Mouse (Mus musculus): ENCODE results near the gene Creb5. TPM values are rescaled to one million over a fixed set of nuclear protein-coding genes. Genes with fewer than 3 reads are reported as not detected.

The Creb5 gene
- polyA plus RNA-seq, 2 experiments = 20.0 to 46.1 TPM

GRCm38 (mm10) chr6:53688762-53689477 is 401.9 kb downstream of the Creb5 start:
- Histone ChIP-seq H3K9ac (ENCODE audit: low read depth, low read length, severe bottlenecking) (no peak overlapping the region), H3K4me1 (ENCODE audit: control insufficient read depth, insufficient read depth, low read length) (peaks cover 37% of the 10 kb centered on the region), H3K4me2 (replicated peaks; ENCODE audit: low read depth, low read length, severe bottlenecking) (no peak overlapping the region), H3K36me3 (ENCODE audit: control insufficient read depth, insufficient read depth, low read length) (peaks cover 33% of the 10 kb centered on the region), H3K27me3 (ENCODE audit: control insufficient read depth, insufficient read depth, low read length) (no peaks in the 10 kb centered on the region), H3K4me3 (replicated peaks; ENCODE audit: low read length) (no peak overlapping the region), H3K9me3 (ENCODE audit: control insufficient read depth, low read length) (no peaks in the 10 kb centered on the region), H3K27ac (replicated peaks; ENCODE audit: low read depth, low read length) (peak overlapping the region; percentile 61)
- peak; percentile 67 for DNase-seq (ENCODE audit: low spot score)
- ATAC-seq (ENCODE audit: low FRiP score, low read depth) = peak; percentile 53; the same call in 1 of the 2 replicates
- no peak for TF ChIP-seq POLR2A (IDR thresholded peaks at IDR 0.05; ENCODE audit: borderline replicate concordance, extremely low read depth, insufficient read depth, insufficient read length)
- 24% methylated on average over 7 of the region's 7 CpGs for WGBS

- Histone ChIP-seq H3K4me1 (ENCODE audit: control insufficient read depth, insufficient read depth, low read length) (peaks cover 43% of the 10 kb centered on the region), H3K4me2 (replicated peaks; ENCODE audit: low read depth, low read length, severe bottlenecking) (no peak overlapping the region), H3K27ac (replicated peaks; ENCODE audit: low read depth, low read length) (no peak overlapping the region), H3K9ac (ENCODE audit: low read depth, low read length, severe bottlenecking) (no peak overlapping the region), H3K27me3 (ENCODE audit: control insufficient read depth, insufficient read depth, low read length) (no peaks in the 10 kb centered on the region), H3K9me3 (ENCODE audit: control insufficient read depth, low read length) (no peaks in the 10 kb centered on the region), H3K36me3 (ENCODE audit: control insufficient read depth, insufficient read depth, low read length) (peaks cover 31% of the 10 kb centered on the region), H3K4me3 (replicated peaks; ENCODE audit: low read length) (no peak overlapping the region)
- WGBS = 88% methylated on average over 1 of the region's 1 CpGs
- DNase-seq (ENCODE audit: low spot score) = no peak
- no peak for TF ChIP-seq POLR2A (IDR thresholded peaks at IDR 0.05; ENCODE audit: borderline replicate concordance, extremely low read depth, insufficient read depth, insufficient read length)
- no peak for ATAC-seq (ENCODE audit: low FRiP score, low read depth)
Measured at GRCm38 (mm10) chr6:53691006-53691405, 403.9 kb downstream of the Creb5 start.

- no peak overlapping the region for H3K4me3 ChIP-seq (replicated peaks; ENCODE audit: low read length)
- TF ChIP-seq POLR2A (IDR thresholded peaks at IDR 0.05; ENCODE audit: borderline replicate concordance, extremely low read depth, insufficient read depth, insufficient read length) = no peak
- peak overlapping the region; percentile 56; the same call in 1 of the 2 replicates for H3K27ac ChIP-seq (replicated peaks; ENCODE audit: low read depth, low read length)
- H3K4me2 ChIP-seq (replicated peaks; ENCODE audit: low read depth, low read length, severe bottlenecking) = no peak overlapping the region
- peaks cover 19% of the 10 kb centered on the region for H3K36me3 ChIP-seq (ENCODE audit: control insufficient read depth, insufficient read depth, low read length)
- ATAC-seq (ENCODE audit: low FRiP score, low read depth) (peak; percentile 50; the same call in 1 of the 2 replicates), DNase-seq (ENCODE audit: low spot score) (no peak)
- no peaks in the 10 kb centered on the region for H3K9me3 ChIP-seq (ENCODE audit: control insufficient read depth, low read length)
- H3K4me1 ChIP-seq (ENCODE audit: control insufficient read depth, insufficient read depth, low read length) = peaks cover 32% of the 10 kb centered on the region
- no peaks in the 10 kb centered on the region for H3K27me3 ChIP-seq (ENCODE audit: control insufficient read depth, insufficient read depth, low read length)
- WGBS = 20% methylated on average over 9 of the region's 9 CpGs
- no peak overlapping the region for H3K9ac ChIP-seq (ENCODE audit: low read depth, low read length, severe bottlenecking)
Measured at GRCm38 (mm10) chr6:53695216-53695615, 408.1 kb downstream of the Creb5 start.

DNA sequence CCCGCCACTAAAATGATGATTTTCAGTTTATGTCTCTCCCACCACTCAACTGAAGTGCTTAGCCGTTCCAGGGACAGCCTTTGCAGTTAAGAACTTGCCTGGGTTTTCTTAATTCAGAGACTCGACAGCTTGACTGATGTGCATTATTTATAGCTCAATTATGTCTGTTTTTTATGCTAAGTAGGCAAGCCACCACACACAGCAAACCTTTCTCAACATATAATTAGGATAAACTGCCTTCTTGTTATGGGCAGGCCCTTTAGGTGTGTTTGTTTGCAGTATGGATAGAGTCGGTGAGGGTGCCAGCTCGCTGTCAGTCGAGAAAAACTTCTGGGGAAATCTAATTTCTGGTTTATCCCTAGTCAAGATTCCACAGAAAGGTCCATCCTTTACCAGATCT is 409.4 kb downstream of the Creb5 start:
- no peak overlapping the region for H3K27ac ChIP-seq (replicated peaks; ENCODE audit: low read depth, low read length)
- H3K9me3 ChIP-seq (ENCODE audit: control insufficient read depth, low read length) = no peaks in the 10 kb centered on the region
- ATAC-seq (ENCODE audit: low FRiP score, low read depth) = no peak
- peaks cover 19% of the 10 kb centered on the region for H3K36me3 ChIP-seq (ENCODE audit: control insufficient read depth, insufficient read depth, low read length)
- peaks cover 32% of the 10 kb centered on the region for H3K4me1 ChIP-seq (ENCODE audit: control insufficient read depth, insufficient read depth, low read length)
- no peak overlapping the region; the same call in 1 of the 2 replicates for H3K9ac ChIP-seq (ENCODE audit: low read depth, low read length, severe bottlenecking)
- 48% methylated on average over 6 of the region's 6 CpGs for WGBS
- no peak overlapping the region for H3K4me2 ChIP-seq (replicated peaks; ENCODE audit: low read depth, low read length, severe bottlenecking)
- H3K4me3 ChIP-seq (replicated peaks; ENCODE audit: low read length) = no peak overlapping the region
- DNase-seq (ENCODE audit: low spot score) = no peak
- no peak for TF ChIP-seq POLR2A (IDR thresholded peaks at IDR 0.05; ENCODE audit: borderline replicate concordance, extremely low read depth, insufficient read depth, insufficient read length)
- H3K27me3 ChIP-seq (ENCODE audit: control insufficient read depth, insufficient read depth, low read length) = no peaks in the 10 kb centered on the region

DNA sequence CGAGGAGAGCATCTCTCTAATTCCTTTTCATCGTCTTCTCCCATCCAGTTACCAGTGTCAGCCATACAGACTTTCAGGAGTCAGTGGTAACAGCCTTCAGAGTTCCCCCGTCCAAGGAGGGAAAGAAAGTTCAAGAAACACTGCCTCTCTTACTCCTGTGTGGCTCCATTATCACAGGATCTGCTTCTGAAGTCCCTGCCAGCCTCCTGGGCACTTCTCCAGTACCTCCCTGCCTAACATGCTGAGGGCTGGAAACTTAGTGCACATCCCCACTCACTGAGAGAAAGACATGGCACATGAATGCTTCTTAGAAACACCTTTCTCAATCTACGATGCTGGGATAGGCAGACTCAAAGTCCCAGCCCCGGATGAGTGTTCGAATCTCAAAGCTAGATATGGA is 409.9 kb downstream of the Creb5 start:
- WGBS = 75% methylated on average over 6 of the region's 6 CpGs
- no peak for TF ChIP-seq POLR2A (IDR thresholded peaks at IDR 0.05; ENCODE audit: borderline replicate concordance, extremely low read depth, insufficient read depth, insufficient read length)
- H3K36me3 ChIP-seq (ENCODE audit: control insufficient read depth, insufficient read depth, low read length) = peaks cover 19% of the 10 kb centered on the region
- no peak overlapping the region for H3K27ac ChIP-seq (replicated peaks; ENCODE audit: low read depth, low read length)
- no peak overlapping the region for H3K4me3 ChIP-seq (replicated peaks; ENCODE audit: low read length)
- DNase-seq (ENCODE audit: low spot score) (no peak), ATAC-seq (ENCODE audit: low FRiP score, low read depth) (no peak)
- H3K4me1 ChIP-seq (ENCODE audit: control insufficient read depth, insufficient read depth, low read length) = peaks cover 32% of the 10 kb centered on the region
- H3K9me3 ChIP-seq (ENCODE audit: control insufficient read depth, low read length) = no peaks in the 10 kb centered on the region
- H3K9ac ChIP-seq (ENCODE audit: low read depth, low read length, severe bottlenecking) = no peak overlapping the region
- no peaks in the 10 kb centered on the region for H3K27me3 ChIP-seq (ENCODE audit: control insufficient read depth, insufficient read depth, low read length)
- H3K4me2 ChIP-seq (replicated peaks; ENCODE audit: low read depth, low read length, severe bottlenecking) = no peak overlapping the region
